In the genomic region with DNA sequence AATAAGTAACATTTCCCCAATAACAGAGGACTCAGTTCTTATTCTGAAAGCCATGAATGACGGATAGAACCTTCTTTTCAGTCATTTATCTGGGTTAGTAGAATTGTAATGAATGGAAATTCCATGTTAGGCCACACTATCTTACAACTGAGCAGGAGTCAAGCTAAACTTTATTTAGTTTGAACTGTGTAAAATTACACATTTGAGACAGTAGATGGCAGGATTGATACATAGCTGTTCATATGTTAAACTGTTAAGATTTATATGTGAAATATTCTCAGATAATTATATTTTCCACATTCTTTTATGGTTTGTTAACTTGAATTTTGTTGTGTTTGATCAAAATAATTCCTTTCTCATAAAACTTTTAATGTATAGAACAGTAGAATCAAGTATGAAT, we compare ENCODE assay signal across 16 mouse cellular contexts.
DNase-seq lines count a peak whose midpoint lies in the region; ATAC-seq and TF ChIP-seq lines count a peak whose summit lies in the region.
"Had no signal": no experiment of that assay in that cellular context is flagged by ENCODE, and none has a peak within 500 bp of the region (broad histone marks: within the 10 kb centered on the region; RNA-seq: fewer than 3 reads in every experiment).

No protein-coding gene starts in this region.

- intact Hi-C loops in gastrocnemius, adult 2 months (cut with DNase I): no loop called here
- intact Hi-C loops in left cerebral cortex, postnatal 36 days (cut with DNase I): loop anchor here (10.0 kb wide), 1 partner anchor 214 kb away; no protein-coding TSS in a partner anchor

- no peak for ATAC-seq in lung, embryonic 14.5 days (ENCODE audit: insufficient read depth)
- ATAC-seq in stomach, postnatal 0 days (ENCODE audit: low FRiP score, low TSS enrichment): no peak

- TF ChIP-seq CTCF in gastrocnemius, adult 2 months (IDR thresholded peaks at IDR 0.05): peak; percentile 47
- peak; percentile 43; the same call in 1 of the 2 replicates for TF ChIP-seq CTCF in lung, embryonic 14.5 days (IDR thresholded peaks at IDR 0.05; ENCODE audit: low read depth)
- TF ChIP-seq CTCF in stomach, postnatal 0 days (IDR thresholded peaks at IDR 0.05; ENCODE audit: low read depth): peak; percentile 72

- H3K36me3 ChIP-seq in lung, embryonic 14.5 days (ENCODE audit: insufficient read depth): no peaks in the 10 kb centered on the region
- H3K36me3 ChIP-seq in stomach, postnatal 0 days (ENCODE audit: control insufficient read depth, insufficient read depth, low read length): no peaks in the 10 kb centered on the region
- H3K36me3 ChIP-seq: embryonic facial prominence, embryonic 13.5 days had no signal

- H3K27ac ChIP-seq in gastrocnemius, adult 2 months: no peak overlapping the region
- no peak overlapping the region for H3K27ac ChIP-seq in lung, embryonic 14.5 days (ENCODE audit: low read depth)
- no peak overlapping the region for H3K27ac ChIP-seq in stomach, postnatal 0 days (replicated peaks)
- H3K27ac ChIP-seq: embryonic facial prominence, embryonic 13.5 days had no signal

- no peak overlapping the region for H3K9ac ChIP-seq in lung, embryonic 14.5 days
- no peak overlapping the region for H3K9ac ChIP-seq in stomach, postnatal 0 days (ENCODE audit: low read length)
- H3K9ac ChIP-seq: embryonic facial prominence, embryonic 13.5 days had no signal

- no peaks in the 10 kb centered on the region for H3K9me3 ChIP-seq in lung, embryonic 14.5 days (ENCODE audit: low read depth, low read length)
- no peaks in the 10 kb centered on the region for H3K9me3 ChIP-seq in stomach, postnatal 0 days (ENCODE audit: control insufficient read depth, low read length)
- H3K9me3 ChIP-seq: embryonic facial prominence, embryonic 13.5 days had no signal

- no peak overlapping the region for H3K4me3 ChIP-seq in gastrocnemius, adult 2 months
- H3K4me3 ChIP-seq in lung, embryonic 14.5 days (ENCODE audit: low read depth, low read length): no peak overlapping the region
- H3K4me3 ChIP-seq in stomach, postnatal 0 days (ENCODE audit: low read depth, low read length): no peak overlapping the region
- H3K4me3 ChIP-seq: embryonic facial prominence, embryonic 13.5 days had no signal

- no peaks in the 10 kb centered on the region for H3K4me1 ChIP-seq in lung, embryonic 14.5 days (ENCODE audit: insufficient read depth)
- no peaks in the 10 kb centered on the region for H3K4me1 ChIP-seq in stomach, postnatal 0 days (replicated peaks; ENCODE audit: control insufficient read depth, insufficient read depth)
- H3K4me1 ChIP-seq: embryonic facial prominence, embryonic 13.5 days had no signal

- 86% methylated on average over 1 of the region's 1 CpGs for WGBS in lung, embryonic 14.5 days
- 83% methylated on average over 1 of the region's 1 CpGs for WGBS in stomach, postnatal 0 days

- no peak for TF ChIP-seq EP300 in stomach, postnatal 0 days (optimal IDR thresholded peaks at IDR 0.05)

- H3K27me3 ChIP-seq in lung, embryonic 14.5 days (ENCODE audit: insufficient read depth, low read length): no peaks in the 10 kb centered on the region
- no peaks in the 10 kb centered on the region for H3K27me3 ChIP-seq in stomach, postnatal 0 days (ENCODE audit: control insufficient read depth, insufficient read depth, low read length)
- H3K27me3 ChIP-seq: embryonic facial prominence, embryonic 13.5 days had no signal

- no peak for DNase-seq in gastrocnemius, adult 2 months
- no peak for DNase-seq in gastrocnemius, adult 8-10 months (ENCODE audit: low spot score in 2 of 2)
- DNase-seq in lung, embryonic 14.5 days: peak; percentile 50
- DNase-seq in lung, postnatal 4 days: no peak
- peak; percentile 13 for DNase-seq in adipocyte (ENCODE audit: low spot score)
- no peak for DNase-seq in stomach, postnatal 0 days (ENCODE audit: low spot score)
- DNase-seq in spleen, postnatal 10 days (ENCODE audit: low spot score in 2 of 2): no peak
- no peak for DNase-seq in left cerebral cortex, postnatal 36 days (ENCODE audit: low spot score in 2 of 2)
- DNase-seq: adrenal gland, postnatal 36 days; cerebellum, adult 9-10 months; heart, postnatal 14 days; kidney, adult 11 months; left cerebral cortex, postnatal 4 days; lung, postnatal 10 days; thymus, adult 18-20 months had no signal

- H3K4me2 ChIP-seq in lung, embryonic 14.5 days: no peak overlapping the region
- no peak overlapping the region for H3K4me2 ChIP-seq in stomach, postnatal 0 days (replicated peaks; ENCODE audit: low read depth)
- H3K4me2 ChIP-seq: embryonic facial prominence, embryonic 13.5 days had no signal

Comparison
In these comparisons a context has a peak if more than half of its experiments do, and no peak if none do; other contexts are left out.
1. DNase-seq: peak in lung, embryonic 14.5 days (single experiment) and adipocyte (single experiment); none in gastrocnemius, adult 2 months (single experiment), gastrocnemius, adult 8-10 months (0 of 2), lung, postnatal 4 days (0 of 2), stomach, postnatal 0 days (single experiment), spleen, postnatal 10 days (0 of 2) and left cerebral cortex, postnatal 36 days (0 of 2).
2. Peak in every context shown above with its lines, with median percentiles within 50 percentile points of each other: CTCF ChIP-seq.